8 mouse cellular contexts compared by ENCODE assay signal in the genomic region with DNA sequence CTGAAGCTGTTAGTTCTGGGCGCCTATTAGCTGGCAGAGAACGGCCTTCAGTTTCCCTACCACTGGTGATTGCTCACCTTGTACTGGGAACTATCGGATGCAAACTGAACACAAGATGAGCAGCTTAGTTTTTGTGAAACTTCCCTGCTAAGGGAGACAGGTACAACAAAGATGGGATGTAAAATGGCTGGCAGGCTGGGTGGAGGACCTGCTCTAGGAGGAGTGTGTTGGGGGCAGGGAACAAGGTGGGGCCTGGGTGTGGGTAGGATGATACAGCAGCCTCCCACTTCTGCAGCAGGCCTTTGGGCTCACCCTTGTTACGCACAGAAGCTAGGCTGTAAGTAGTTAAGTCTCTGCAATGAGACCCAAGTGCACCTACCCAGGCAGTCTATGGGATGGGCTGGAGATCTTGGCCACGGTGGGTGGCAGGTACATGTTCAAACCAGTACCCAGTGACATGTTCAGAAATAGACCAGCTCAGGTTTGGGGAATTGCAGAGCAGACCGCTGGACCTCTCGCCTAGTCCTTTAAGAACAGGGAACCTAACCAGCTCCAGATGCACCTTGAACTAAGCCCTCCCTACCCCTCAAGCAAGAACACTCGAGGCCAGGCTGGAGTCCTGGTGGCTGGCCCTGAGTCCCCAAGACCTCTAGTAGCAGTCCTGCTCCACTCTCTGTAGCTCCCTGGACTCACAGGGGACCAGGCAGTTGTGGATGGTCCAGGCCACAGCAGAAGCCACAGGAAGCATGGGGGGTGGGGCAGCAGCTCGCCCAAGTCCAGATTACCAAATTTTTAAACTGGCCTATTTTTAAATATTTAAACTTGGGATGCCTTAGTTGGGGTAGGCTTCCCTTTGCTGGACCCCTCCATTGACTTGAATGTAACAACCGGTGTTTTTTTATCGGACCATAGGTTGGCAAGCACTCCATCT. TPM values are rescaled to one million over a fixed set of nuclear protein-coding genes. Genes with fewer than 3 reads are reported as not detected.
DNase-seq lines count a peak whose midpoint lies in the region; ATAC-seq and TF ChIP-seq lines count a peak whose summit lies in the region.

No protein-coding gene starts in this region.

- no peak overlapping the region for H3K4me3 ChIP-seq in cerebellum, adult 2 months (replicated peaks; ENCODE audit: insufficient read depth, low read depth, low read length)
- peak overlapping the region; percentile 28; the same call in 1 of the 2 replicates for H3K4me3 ChIP-seq in embryonic facial prominence, embryonic 10.5 days
- 0 out of 2 replicates have a peak overlapping the region, but pooled peaks have one; percentile 100 for H3K4me3 ChIP-seq in hindbrain, embryonic 13.5 days
- peak overlapping the region; percentile 99; the same call in 1 of the 2 replicates for H3K4me3 ChIP-seq in midbrain, embryonic 12.5 days

- H3K4me2 ChIP-seq in hindbrain, embryonic 13.5 days, result peak overlapping the region; percentile 99; the same call in 1 of the 2 replicates
- no peak overlapping the region; the same call in 1 of the 2 replicates for H3K4me2 ChIP-seq in midbrain, embryonic 12.5 days (replicated peaks)

- peaks cover 68% of the 10 kb centered on the region for H3K36me3 ChIP-seq in embryonic facial prominence, embryonic 10.5 days (replicated peaks)
- peaks cover 41% of the 10 kb centered on the region for H3K36me3 ChIP-seq in hindbrain, embryonic 13.5 days
- peaks cover 47% of the 10 kb centered on the region for H3K36me3 ChIP-seq in midbrain, embryonic 12.5 days

- no peaks in the 10 kb centered on the region for H3K9me3 ChIP-seq in embryonic facial prominence, embryonic 10.5 days
- H3K9me3 ChIP-seq in hindbrain, embryonic 13.5 days, result no peaks in the 10 kb centered on the region
- H3K9me3 ChIP-seq in midbrain, embryonic 12.5 days, result no peaks in the 10 kb centered on the region

- H3K27ac ChIP-seq in cerebellum, adult 2 months (ENCODE audit: insufficient read depth, low read length), result 0 out of 2 replicates have a peak overlapping the region, but pooled peaks have one; percentile 19
- H3K27ac ChIP-seq in embryonic facial prominence, embryonic 10.5 days (replicated peaks), result peak overlapping the region; percentile 61; the same call in 1 of the 2 replicates
- H3K27ac ChIP-seq in hindbrain, embryonic 13.5 days, result peak overlapping the region; percentile 100
- peak overlapping the region; percentile 61 for H3K27ac ChIP-seq in midbrain, embryonic 12.5 days (replicated peaks)

- WGBS in cerebellum, adult 2 months, result 60% methylated on average over 11 of the region's 11 CpGs
- 63% methylated on average over 11 of the region's 11 CpGs for WGBS in embryonic facial prominence, embryonic 10.5 days
- WGBS in hindbrain, embryonic 13.5 days, result 75% methylated on average over 11 of the region's 11 CpGs
- WGBS in midbrain, embryonic 12.5 days, result 71% methylated on average over 11 of the region's 11 CpGs

- no peak for TF ChIP-seq CTCF in cerebellum, adult 2 months (IDR thresholded peaks at IDR 0.05; ENCODE audit: borderline replicate concordance, insufficient read depth, low read depth, low read length)

- ATAC-seq in hindbrain, embryonic 13.5 days (ENCODE audit: low FRiP score), result no peak
- no peak for ATAC-seq in midbrain, embryonic 12.5 days (ENCODE audit: low FRiP score, low read depth)

- H3K4me1 ChIP-seq in cerebellum, adult 2 months (ENCODE audit: control insufficient read depth, insufficient read depth, low read length), result peaks cover 24% of the 10 kb centered on the region
- H3K4me1 ChIP-seq in embryonic facial prominence, embryonic 10.5 days, result peaks cover 64% of the 10 kb centered on the region
- H3K4me1 ChIP-seq in hindbrain, embryonic 13.5 days (replicated peaks), result peaks cover 56% of the 10 kb centered on the region
- H3K4me1 ChIP-seq in midbrain, embryonic 12.5 days, result peaks cover 41% of the 10 kb centered on the region

- peak overlapping the region; percentile 100; the same call in 1 of the 2 replicates for H3K9ac ChIP-seq in hindbrain, embryonic 13.5 days
- H3K9ac ChIP-seq in midbrain, embryonic 12.5 days (replicated peaks), result no peak overlapping the region

- DNase-seq in cerebellum, adult 2 months, result no peak
- no peak for DNase-seq in cerebellum, postnatal 4 days (ENCODE audit: low spot score in 2 of 2)
- DNase-seq in A20 (ENCODE audit: low read depth, low spot score), result peak; percentile 63
- DNase-seq in embryonic facial prominence, embryonic 10.5 days (ENCODE audit: low spot score), result peak; percentile 40
- no peak for DNase-seq in thymus, adult 18-20 months
- DNase-seq in cerebellum, adult 8-10 months, result no peak

- no peaks in the 10 kb centered on the region for H3K27me3 ChIP-seq in cerebellum, adult 2 months (ENCODE audit: control insufficient read depth, insufficient read depth, low read length)
- no peaks in the 10 kb centered on the region for H3K27me3 ChIP-seq in embryonic facial prominence, embryonic 10.5 days (replicated peaks; ENCODE audit: low read depth, poor library complexity, severe bottlenecking)
- H3K27me3 ChIP-seq in hindbrain, embryonic 13.5 days, result no peaks in the 10 kb centered on the region
- H3K27me3 ChIP-seq in midbrain, embryonic 12.5 days, result no peaks in the 10 kb centered on the region

- peak; percentile 34; the same call in 1 of the 2 replicates for TF ChIP-seq POLR2A in cerebellum, adult 2 months (IDR thresholded peaks at IDR 0.05; ENCODE audit: borderline replicate concordance, insufficient read depth, low read length)

RNA-seq across cellular contexts. Expression of gene Atf4, which starts 3.5 kb away (rescaled TPM):
- 216 and 242 TPM in 2 replicates for polyA plus RNA-seq in cerebellum, adult 2 months (2012; rRNA removed)
- 104 and 111 TPM in 2 replicates for polyA plus RNA-seq in embryonic facial prominence, embryonic 10.5 days (2016; fragmentation: Nextera tagmentation; extraction: Ambion mirVana)
- polyA plus RNA-seq in hindbrain, embryonic 13.5 days (2015; fragmentation: Nextera tagmentation; extraction: Ambion mirVana), result 115 and 118 TPM in 2 replicates
- 128 and 134 TPM in 2 replicates for polyA plus RNA-seq in midbrain, embryonic 12.5 days (2016; fragmentation: Nextera tagmentation; extraction: Ambion mirVana)

RNA-seq across cellular contexts. Expression of gene Rps19bp1, which starts 5.6 kb away (rescaled TPM):
- polyA plus RNA-seq in cerebellum, adult 2 months (2012; rRNA removed), result 34.3 and 38.6 TPM in 2 replicates
- polyA plus RNA-seq in embryonic facial prominence, embryonic 10.5 days (2016; fragmentation: Nextera tagmentation; extraction: Ambion mirVana), result 68.1 and 73.2 TPM in 2 replicates
- 74.7 and 75.9 TPM in 2 replicates for polyA plus RNA-seq in hindbrain, embryonic 13.5 days (2015; fragmentation: Nextera tagmentation; extraction: Ambion mirVana)
- polyA plus RNA-seq in midbrain, embryonic 12.5 days (2016; fragmentation: Nextera tagmentation; extraction: Ambion mirVana), result 56.5 and 60.7 TPM in 2 replicates

RNA-seq across cellular contexts. Expression of gene AC140267.1, which starts 22.9 kb away (rescaled TPM):
- not detected in 2 replicates for polyA plus RNA-seq in cerebellum, adult 2 months (2012; rRNA removed)
- not detected in 2 replicates for polyA plus RNA-seq in embryonic facial prominence, embryonic 10.5 days (2016; fragmentation: Nextera tagmentation; extraction: Ambion mirVana)
- not detected in 2 replicates for polyA plus RNA-seq in hindbrain, embryonic 13.5 days (2015; fragmentation: Nextera tagmentation; extraction: Ambion mirVana)
- polyA plus RNA-seq in midbrain, embryonic 12.5 days (2016; fragmentation: Nextera tagmentation; extraction: Ambion mirVana), result 4.1 TPM in 1 of 2 replicates, not detected in the other

RNA-seq across cellular contexts. Expression of gene Mief1, which starts 24.7 kb away (rescaled TPM):
- 18.4 and 19.6 TPM in 2 replicates for polyA plus RNA-seq in cerebellum, adult 2 months (2012; rRNA removed)
- polyA plus RNA-seq in embryonic facial prominence, embryonic 10.5 days (2016; fragmentation: Nextera tagmentation; extraction: Ambion mirVana), result 44.4 and 44.5 TPM in 2 replicates
- 36.9 and 37.7 TPM in 2 replicates for polyA plus RNA-seq in hindbrain, embryonic 13.5 days (2015; fragmentation: Nextera tagmentation; extraction: Ambion mirVana)
- polyA plus RNA-seq in midbrain, embryonic 12.5 days (2016; fragmentation: Nextera tagmentation; extraction: Ambion mirVana), result 46.4 and 50.7 TPM in 2 replicates

RNA-seq across cellular contexts. Expression of gene Cacna1i, which starts 28.5 kb away (rescaled TPM):
- 20.8 and 22.0 TPM in 2 replicates for polyA plus RNA-seq in cerebellum, adult 2 months (2012; rRNA removed)
- polyA plus RNA-seq in embryonic facial prominence, embryonic 10.5 days (2016; fragmentation: Nextera tagmentation; extraction: Ambion mirVana), result 0.02 and 0.03 TPM in 2 replicates
- polyA plus RNA-seq in hindbrain, embryonic 13.5 days (2015; fragmentation: Nextera tagmentation; extraction: Ambion mirVana), result 0.34 and 0.39 TPM in 2 replicates
- 0.08 and 0.17 TPM in 2 replicates for polyA plus RNA-seq in midbrain, embryonic 12.5 days (2016; fragmentation: Nextera tagmentation; extraction: Ambion mirVana)

Comparison
In these comparisons a context has a peak if more than half of its experiments do, and no peak if none do; other contexts are left out.
1. DNase-seq: peak in A20 (single experiment) and embryonic facial prominence, embryonic 10.5 days (single experiment); none in cerebellum, adult 2 months (0 of 2), cerebellum, postnatal 4 days (0 of 2), thymus, adult 18-20 months (0 of 2) and cerebellum, adult 8-10 months (single experiment).
2. H3K27ac ChIP-seq: peak in every context shown above with its lines; median percentile 100 in hindbrain, embryonic 13.5 days; 61 in embryonic facial prominence, embryonic 10.5 days; 61 in midbrain, embryonic 12.5 days; 19 in cerebellum, adult 2 months.